Mouse (Mus musculus) embryo, embryonic 11.5 days (tissue): Measurements from ENCODE around the gene Vsx2.

ENCODE experiments used
- DNase-seq: peaks from one replicate; pipeline ENCODE4 v3.0.0-alpha.2; 2012; ENCODE audit warnings: low read depth, low spot score

Vsx2 gene

DNA sequence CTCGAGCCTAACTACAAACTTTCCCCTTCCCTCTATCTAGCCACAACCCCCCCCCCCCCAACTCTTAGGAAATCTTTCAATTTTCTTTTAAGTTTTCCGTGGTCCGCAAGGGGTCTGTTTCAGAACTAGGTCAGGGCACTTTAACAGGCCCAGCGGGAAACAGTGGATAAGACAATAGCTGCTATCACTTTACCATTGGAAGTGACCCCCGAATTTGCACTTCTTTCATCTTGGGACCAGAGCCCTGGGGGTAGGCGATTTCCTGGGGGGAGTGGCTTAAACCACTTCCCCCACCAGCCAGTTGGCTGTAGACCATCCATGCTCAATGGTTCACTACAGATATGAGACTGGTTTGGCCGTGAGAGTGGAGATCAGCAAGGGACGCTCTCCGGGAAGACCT is 71.1 kb downstream of the Vsx2 start, which contains the start of gene Vrtn:
TSS of gene Vrtn (plus strand) at position 366 of the 400 bp plus-strand sequence.
- no peak for DNase-seq
